Mouse (Mus musculus): ENCODE results near the gene Acad11. TPM values are rescaled to one million over a fixed set of nuclear protein-coding genes. Genes with fewer than 3 reads are reported as not detected.

The Acad11 gene
- polyA plus RNA-seq, 1 experiment: 28.1 TPM

- H3K4me3 ChIP-seq (replicated peaks; ENCODE audit: insufficient read depth, low read depth, low read length): peak within 1 kb of the TSS; percentile 97
- under 1% methylated on average over 59 of the region's 59 CpGs for WGBS
- 0 out of 2 replicates have a peak, but pooled peaks have one; percentile 23 for TF ChIP-seq POLR2A (IDR thresholded peaks at IDR 0.05; ENCODE audit: borderline replicate concordance, insufficient read depth, low read length)
- no peak for TF ChIP-seq CTCF (IDR thresholded peaks at IDR 0.05; ENCODE audit: borderline replicate concordance, insufficient read depth, low read depth, low read length)
- H3K27ac ChIP-seq (ENCODE audit: insufficient read depth, low read length): peak within 1 kb of the TSS; percentile 84
- peaks cover 5% of the 10 kb centered on the region for H3K4me1 ChIP-seq (ENCODE audit: control insufficient read depth, insufficient read depth, low read length)
- DNase-seq: peak in 1 of 2 experiments; percentile 79
- H3K27me3 ChIP-seq (ENCODE audit: control insufficient read depth, insufficient read depth, low read length): no peaks in the 10 kb centered on the region
Observed at GRCm38 (mm10) chr9:104062430-104063243, 540 bp upstream of the Acad11 start, which contains the start of gene Uba5. TSS of gene Uba5 (minus strand) at chr9:104063134.

- 27% methylated on average over 1 of the region's 1 CpGs for WGBS
- no peak for DNase-seq
- no peak overlapping the region for H3K27ac ChIP-seq (ENCODE audit: insufficient read depth, low read length)
- peaks cover 5% of the 10 kb centered on the region for H3K4me1 ChIP-seq (ENCODE audit: control insufficient read depth, insufficient read depth, low read length)
- no peak overlapping the region for H3K4me3 ChIP-seq (replicated peaks; ENCODE audit: insufficient read depth, low read depth, low read length)
- TF ChIP-seq POLR2A (IDR thresholded peaks at IDR 0.05; ENCODE audit: borderline replicate concordance, insufficient read depth, low read length) (no peak), CTCF (IDR thresholded peaks at IDR 0.05; ENCODE audit: borderline replicate concordance, insufficient read depth, low read depth, low read length) (no peak)
- H3K27me3 ChIP-seq (ENCODE audit: control insufficient read depth, insufficient read depth, low read length): no peaks in the 10 kb centered on the region
Observed at GRCm38 (mm10) chr9:104064571-104064970, 1.4 kb downstream of the Acad11 start.

- 84% methylated on average over 4 of the region's 4 CpGs for WGBS
- TF ChIP-seq POLR2A (IDR thresholded peaks at IDR 0.05; ENCODE audit: borderline replicate concordance, insufficient read depth, low read length) (no peak), CTCF (IDR thresholded peaks at IDR 0.05; ENCODE audit: borderline replicate concordance, insufficient read depth, low read depth, low read length) (no peak)
- no peaks in the 10 kb centered on the region for H3K27me3 ChIP-seq (ENCODE audit: control insufficient read depth, insufficient read depth, low read length)
- no peak for DNase-seq
- no peak overlapping the region for H3K27ac ChIP-seq (ENCODE audit: insufficient read depth, low read length)
- H3K4me3 ChIP-seq (replicated peaks; ENCODE audit: insufficient read depth, low read depth, low read length): no peak overlapping the region
- H3K4me1 ChIP-seq (ENCODE audit: control insufficient read depth, insufficient read depth, low read length): no peaks in the 10 kb centered on the region
Observed at GRCm38 (mm10) chr9:104070241-104070640, 7.1 kb downstream of the Acad11 start.

- Histone ChIP-seq H3K27ac (ENCODE audit: insufficient read depth, low read length) (no peak overlapping the region), H3K27me3 (ENCODE audit: control insufficient read depth, insufficient read depth, low read length) (no peaks in the 10 kb centered on the region), H3K4me1 (ENCODE audit: control insufficient read depth, insufficient read depth, low read length) (no peaks in the 10 kb centered on the region), H3K4me3 (replicated peaks; ENCODE audit: insufficient read depth, low read depth, low read length) (no peak overlapping the region)
- no peak for DNase-seq
- 81% methylated on average over 8 of the region's 8 CpGs for WGBS
- no peak for TF ChIP-seq POLR2A (IDR thresholded peaks at IDR 0.05; ENCODE audit: borderline replicate concordance, insufficient read depth, low read length)
- no peak for TF ChIP-seq CTCF (IDR thresholded peaks at IDR 0.05; ENCODE audit: borderline replicate concordance, insufficient read depth, low read depth, low read length)
Observed at GRCm38 (mm10) chr9:104070863-104071604, 7.9 kb downstream of the Acad11 start.

GRCm38 (mm10) chr9:104075808-104076207, 12.6 kb downstream of the Acad11 start:
- DNase-seq: no peak
- Histone ChIP-seq H3K4me3 (replicated peaks; ENCODE audit: insufficient read depth, low read depth, low read length) (no peak overlapping the region), H3K27ac (ENCODE audit: insufficient read depth, low read length) (no peak overlapping the region), H3K4me1 (ENCODE audit: control insufficient read depth, insufficient read depth, low read length) (no peaks in the 10 kb centered on the region), H3K27me3 (ENCODE audit: control insufficient read depth, insufficient read depth, low read length) (no peaks in the 10 kb centered on the region)
- 58% methylated on average over 2 of the region's 2 CpGs for WGBS
- TF ChIP-seq POLR2A (IDR thresholded peaks at IDR 0.05; ENCODE audit: borderline replicate concordance, insufficient read depth, low read length): no peak
- TF ChIP-seq CTCF (IDR thresholded peaks at IDR 0.05; ENCODE audit: borderline replicate concordance, insufficient read depth, low read depth, low read length): no peak

- Histone ChIP-seq H3K27ac (ENCODE audit: insufficient read depth, low read length) (no peak overlapping the region), H3K27me3 (ENCODE audit: control insufficient read depth, insufficient read depth, low read length) (no peaks in the 10 kb centered on the region)
- TF ChIP-seq POLR2A (IDR thresholded peaks at IDR 0.05; ENCODE audit: borderline replicate concordance, insufficient read depth, low read length): no peak
- TF ChIP-seq CTCF (IDR thresholded peaks at IDR 0.05; ENCODE audit: borderline replicate concordance, insufficient read depth, low read depth, low read length): no peak
Observed at GRCm38 (mm10) chr9:104078780-104079179, 15.6 kb downstream of the Acad11 start.

GRCm38 (mm10) chr9:104079379-104079778, 16.2 kb downstream of the Acad11 start:
- WGBS: 44% methylated on average over 5 of the region's 5 CpGs
- Histone ChIP-seq H3K4me3 (replicated peaks; ENCODE audit: insufficient read depth, low read depth, low read length) (no peak overlapping the region), H3K4me1 (ENCODE audit: control insufficient read depth, insufficient read depth, low read length) (no peaks in the 10 kb centered on the region), H3K27ac (ENCODE audit: insufficient read depth, low read length) (no peak overlapping the region), H3K27me3 (ENCODE audit: control insufficient read depth, insufficient read depth, low read length) (no peaks in the 10 kb centered on the region)
- no peak for DNase-seq
- no peak for TF ChIP-seq POLR2A (IDR thresholded peaks at IDR 0.05; ENCODE audit: borderline replicate concordance, insufficient read depth, low read length)
- peak; percentile 25; the same call in 1 of the 2 replicates for TF ChIP-seq CTCF (IDR thresholded peaks at IDR 0.05; ENCODE audit: borderline replicate concordance, insufficient read depth, low read depth, low read length)

More at GRCm38 (mm10) chr9:104078780-104079179, 15.6 kb downstream of the Acad11 start:
- WGBS: 88% methylated on average over 1 of the region's 1 CpGs
- no peak for DNase-seq
- Histone ChIP-seq H3K4me3 (replicated peaks; ENCODE audit: insufficient read depth, low read depth, low read length) (no peak overlapping the region), H3K4me1 (ENCODE audit: control insufficient read depth, insufficient read depth, low read length) (no peaks in the 10 kb centered on the region)

Data from cerebellum, adult 2 months (tissue).